9 mouse cellular contexts compared by ENCODE assay signal in genomic region chr9:107355870-107356765, GRCm38 (mm10). TPM values are rescaled to one million over a fixed set of nuclear protein-coding genes. Genes with fewer than 3 reads are reported as not detected.
DNase-seq lines count a peak whose midpoint lies in the region; ATAC-seq lines count a peak whose summit lies in the region.
"Had no signal": no experiment of that assay in that cellular context is flagged by ENCODE, and none has a peak within 500 bp of the region (broad histone marks: within the 10 kb centered on the region; RNA-seq: fewer than 3 reads in every experiment).

No protein-coding gene starts in this region.

- peak; percentile 77 for DNase-seq in liver
- peak; percentile 79 for DNase-seq in NIH3T3 (ENCODE audit: low read depth)
- DNase-seq in cerebellum, adult 9-11 months: peak; percentile 86
- DNase-seq in gastrocnemius, postnatal 14 days: peak; percentile 58
- DNase-seq in layer of hippocampus, adult 11-12 months (ENCODE audit: low spot score): peak; percentile 73
- DNase-seq in lung, postnatal 4 days: peak; percentile 48 to 71
- peak; percentile 52 to 82 for DNase-seq in spleen, postnatal 4 days (ENCODE audit: low spot score in 2 of 2)

- H3K9me3 ChIP-seq in liver, embryonic 12.5 days (replicated peaks): no peaks in the 10 kb centered on the region
- H3K9me3 ChIP-seq: megakaryocyte, embryonic 14.5 days had no signal

- no peak overlapping the region for H3K9ac ChIP-seq in liver, embryonic 12.5 days

- H3K27me3 ChIP-seq in liver, embryonic 12.5 days (replicated peaks): peaks cover 70% of the 10 kb centered on the region

- H3K4me1 ChIP-seq in liver, embryonic 12.5 days: peaks cover 10% of the 10 kb centered on the region

- H3K4me3 ChIP-seq in liver, embryonic 12.5 days: no peak overlapping the region
- H3K4me3 ChIP-seq: megakaryocyte, embryonic 14.5 days had no signal

- WGBS in liver, embryonic 12.5 days (ENCODE audit: insufficient replicate concordance): 49% methylated on average over 7 of the region's 7 CpGs

- ATAC-seq in liver, embryonic 12.5 days: no peak

- no peaks in the 10 kb centered on the region for H3K36me3 ChIP-seq in liver, embryonic 12.5 days

- intact Hi-C loops in gastrocnemius, postnatal 14 days (cut with DNase I; ENCODE audit: low total_unique reads): loop anchor here (5.0 kb wide), 1 partner anchor 64 kb away; no protein-coding TSS in a partner anchor

- H3K27ac ChIP-seq in liver, embryonic 12.5 days: no peak overlapping the region

- no peak overlapping the region for H3K4me2 ChIP-seq in liver, embryonic 12.5 days

RNA-seq across cellular contexts. Expression of gene 6430571L13Rik, which starts 15.7 kb away (rescaled TPM):
- polyA plus RNA-seq in liver, embryonic 12.5 days (2016; fragmentation: Nextera tagmentation; extraction: Ambion mirVana): 0.06 and 0.10 TPM in 2 replicates
- total RNA-seq in gastrocnemius, postnatal 14 days (2021): 10 to 100 TPM; 41.9 to 49.8 TPM

RNA-seq across cellular contexts. Expression of gene Hemk1, which starts 18.0 kb away (rescaled TPM):
- polyA plus RNA-seq in liver, embryonic 12.5 days (2016; fragmentation: Nextera tagmentation; extraction: Ambion mirVana): 4.9 and 5.0 TPM in 2 replicates
- total RNA-seq in gastrocnemius, postnatal 14 days (2021): 10 to 100 TPM; 12.0 to 13.2 TPM

RNA-seq across cellular contexts. Expression of gene Cacna2d2, which starts 43.3 kb away (rescaled TPM):
- 0.02 and 0.13 TPM in 2 replicates for polyA plus RNA-seq in liver, embryonic 12.5 days (2016; fragmentation: Nextera tagmentation; extraction: Ambion mirVana)
- total RNA-seq in gastrocnemius, postnatal 14 days (2021): 1 to 10 TPM in 1 of 2 experiments, under 1 TPM in 1; 0.78 to 1.0 TPM
